Mouse (Mus musculus) left cerebral cortex, postnatal 25 days (tissue): Measurements from ENCODE around the gene Stk16. TPM values are rescaled to one million over a fixed set of nuclear protein-coding genes. Genes with fewer than 3 reads are reported as not detected.
A peak's percentile ranks its signal among the peaks of the same experiment; 100 is the strongest.

Source experiments
- DNase-seq, 2 experiments: peaks; one replicate each; pipeline ENCODE4 v3.0.0; 2022; ENCODE audit warnings: low spot score in 2 of 2, mixed read lengths in 1 of 2
- intact Hi-C: fragments of 180-260 bp; cut with DNase I; formaldehyde crosslinking; loops from one replicate; pipeline ENCODE4 v1.15.1; 2025
- total RNA-seq, 2 experiments: library from RNA; stranded (reverse); gene quantifications; 2 replicates each; pipeline ENCODE4 v1.2.3; 2021

The Stk16 gene
- total RNA-seq, 2 experiments from 2014 or later, result 92.2 to 94.4 TPM

DNA sequence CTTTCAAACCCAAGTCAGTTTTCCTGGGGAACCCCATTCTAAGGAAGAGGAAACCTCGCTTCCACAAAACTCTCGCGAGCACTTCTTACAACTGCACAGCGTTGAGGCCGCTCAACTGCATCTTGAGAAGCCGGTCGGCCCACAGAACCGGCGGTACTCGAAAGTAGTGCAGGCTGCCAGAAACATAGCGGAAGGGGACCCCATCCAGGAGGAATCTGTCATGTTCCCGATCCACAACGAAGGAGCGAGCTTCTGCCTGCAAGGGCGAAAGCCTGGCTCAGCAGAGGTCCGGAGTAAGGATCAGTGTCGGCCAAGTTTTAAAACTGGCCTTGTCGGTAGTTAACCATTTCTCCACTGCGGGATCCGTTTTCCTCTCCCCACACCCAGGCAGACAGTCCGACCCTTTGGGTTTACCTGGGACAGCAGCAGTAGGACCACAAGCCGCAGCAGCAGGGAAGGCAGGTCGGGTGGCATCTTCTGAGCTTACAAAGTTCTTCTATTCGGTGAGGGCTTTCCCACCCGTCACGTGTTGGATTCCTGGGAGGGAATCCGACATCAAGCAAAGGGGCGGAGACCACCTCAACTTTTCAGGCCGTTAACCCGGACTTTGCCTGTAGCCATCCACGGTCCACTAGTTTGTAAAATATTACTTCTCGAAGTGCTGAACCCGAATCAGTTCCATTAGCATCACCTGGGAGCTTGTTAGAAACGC lies 1.5 kb upstream of the Stk16 start:
- no peak for DNase-seq
- intact Hi-C loops, result no loop called here

GRCm38 (mm10) chr1:75211141-75211708 lies 587 bp downstream of the Stk16 start:
- intact Hi-C loops, result loop anchor here (2.0 kb wide), 2 partner anchors 18 to 26 kb away; partner anchors contain the start of genes Ankzf1, Atg9a and Dnajb2
- no peak for DNase-seq

DNA sequence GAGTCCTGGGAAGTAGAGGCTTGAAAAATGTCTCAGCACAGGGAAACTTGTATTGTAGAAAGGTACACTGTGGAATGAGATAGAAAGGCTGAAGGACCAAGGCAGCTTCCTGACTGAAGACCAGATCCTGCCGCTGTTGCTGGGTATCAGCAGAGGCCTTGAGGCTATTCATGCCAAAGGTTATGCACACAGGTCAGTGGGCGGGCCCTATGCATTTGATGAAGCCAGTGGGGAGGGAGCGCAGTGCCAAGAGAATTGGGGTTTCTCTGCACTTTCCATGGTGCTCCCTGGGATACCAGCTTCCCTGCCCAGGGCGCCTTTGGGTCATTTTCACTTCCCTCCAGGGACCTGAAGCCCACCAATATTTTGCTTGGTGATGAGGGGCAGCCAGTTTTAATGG lies 1.9 kb downstream of the Stk16 start:
- intact Hi-C loops, result no loop called here
- no peak for DNase-seq

DNA sequence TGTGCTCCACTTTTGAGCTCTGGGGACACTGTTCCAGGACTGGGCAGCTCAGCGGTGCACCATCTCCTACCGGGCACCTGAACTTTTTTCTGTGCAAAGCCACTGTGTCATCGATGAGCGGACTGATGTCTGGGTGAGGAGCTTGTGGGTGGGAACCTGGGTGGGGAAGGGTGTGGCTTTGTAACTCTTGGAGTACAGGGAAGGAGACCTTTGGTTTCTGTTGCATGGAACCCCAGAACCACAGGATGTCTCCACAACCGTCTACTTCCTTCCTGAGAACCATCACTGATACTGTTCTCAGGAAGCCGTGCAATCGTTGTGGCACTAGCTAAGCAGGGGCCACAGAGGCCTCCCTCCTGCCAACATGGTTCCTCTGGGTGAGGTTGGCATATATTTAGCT lies 2.5 kb downstream of the Stk16 start:
- intact Hi-C loops, result no loop called here
- no peak for DNase-seq

GRCm38 (mm10) chr1:75214442-75214841 lies 3.8 kb downstream of the Stk16 start:
- intact Hi-C loops, result no loop called here
- no peak for DNase-seq

DNA sequence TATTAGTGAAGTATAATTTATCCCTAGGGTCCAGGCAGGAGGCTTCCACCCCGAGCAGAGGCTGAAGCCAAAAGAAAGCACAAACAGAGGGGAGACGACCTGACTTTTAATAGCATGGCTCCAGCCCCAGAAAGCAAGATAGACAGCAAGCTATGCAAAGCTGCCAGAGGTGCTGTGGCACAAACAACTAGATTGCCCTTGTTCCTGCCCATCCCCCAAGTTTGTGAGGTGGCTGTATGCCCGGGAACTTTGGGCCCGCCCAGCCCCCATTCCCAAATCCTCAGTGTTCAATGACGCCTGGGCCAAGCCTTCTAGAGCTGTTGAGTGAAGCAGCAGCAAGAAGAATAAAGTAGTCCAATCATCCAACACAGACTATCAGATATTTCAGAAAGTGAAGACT lies 4.2 kb downstream of the Stk16 start:
- intact Hi-C loops, result no loop called here
- DNase-seq, result peak; percentile 41 to 69

DNA sequence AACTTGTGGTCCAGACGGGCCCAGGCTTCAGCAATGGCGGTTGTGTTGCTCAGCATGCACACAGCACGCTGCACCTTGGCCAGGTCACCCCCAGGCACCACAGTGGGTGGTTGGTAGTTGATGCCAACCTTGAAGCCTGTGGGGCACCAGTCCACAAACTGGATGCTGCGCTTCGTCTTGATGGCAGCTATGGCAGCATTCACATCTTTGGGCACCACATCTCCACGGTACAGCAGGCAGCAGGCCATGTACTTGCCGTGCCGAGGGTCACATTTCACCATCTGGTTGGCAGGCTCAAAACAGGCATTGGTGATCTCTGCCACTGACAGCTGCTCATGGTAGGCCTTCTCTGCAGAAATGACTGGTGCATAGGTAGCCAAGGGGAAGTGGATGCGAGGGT lies 5.1 kb downstream of the Stk16 start:
- intact Hi-C loops, result no loop called here
- DNase-seq, result no peak

DNA sequence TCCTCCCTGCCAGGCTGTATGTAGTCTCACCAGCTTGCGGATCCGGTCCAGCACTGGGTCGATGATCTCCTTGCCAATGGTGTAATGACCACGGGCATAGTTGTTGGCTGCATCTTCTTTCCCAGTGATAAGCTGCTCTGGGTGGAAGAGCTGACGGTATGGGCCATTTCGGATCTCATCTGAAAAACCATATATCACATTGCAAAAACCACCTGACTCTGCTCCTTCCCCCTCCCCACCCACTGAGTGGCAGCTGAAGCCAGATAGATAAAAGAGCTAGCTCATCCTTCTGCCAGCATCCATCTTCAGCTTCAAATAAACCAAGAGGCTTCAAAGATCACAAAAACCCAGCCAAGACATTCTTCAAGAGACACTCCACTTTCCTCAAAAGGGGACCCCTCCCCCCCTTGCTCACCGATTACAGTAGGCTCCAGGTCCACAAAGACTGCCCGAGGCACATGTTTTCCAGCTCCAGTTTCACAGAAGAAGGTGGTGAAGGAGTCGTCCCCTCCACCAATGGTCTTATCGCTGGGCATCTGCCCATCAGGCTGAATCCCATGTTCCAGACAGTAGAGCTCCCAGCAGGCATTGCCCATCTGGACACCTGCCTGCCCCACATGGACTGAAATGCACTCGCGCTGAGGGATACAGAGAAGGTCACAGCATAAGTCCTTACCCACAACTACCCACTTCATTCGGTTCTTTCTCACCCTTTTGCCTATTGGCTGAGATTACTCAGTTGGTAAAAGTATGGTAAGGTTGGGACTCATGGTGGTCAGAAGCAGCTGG lies 6.4 kb downstream of the Stk16 start:
- DNase-seq, result no peak
- intact Hi-C loops, result no loop called here

GRCm38 (mm10) chr1:75217893-75218226 lies 7.2 kb downstream of the Stk16 start:
- DNase-seq, result peak; percentile 38 to 65
- intact Hi-C loops, result no loop called here

- peak; percentile 69 to 89 for DNase-seq
- intact Hi-C loops, result loop anchor here (1.0 kb wide), 1 partner anchor 18 kb away; the partner anchor contains the start of gene Dnajb2
Measured at GRCm38 (mm10) chr1:75218227-75219001, 7.8 kb downstream of the Stk16 start.

DNA sequence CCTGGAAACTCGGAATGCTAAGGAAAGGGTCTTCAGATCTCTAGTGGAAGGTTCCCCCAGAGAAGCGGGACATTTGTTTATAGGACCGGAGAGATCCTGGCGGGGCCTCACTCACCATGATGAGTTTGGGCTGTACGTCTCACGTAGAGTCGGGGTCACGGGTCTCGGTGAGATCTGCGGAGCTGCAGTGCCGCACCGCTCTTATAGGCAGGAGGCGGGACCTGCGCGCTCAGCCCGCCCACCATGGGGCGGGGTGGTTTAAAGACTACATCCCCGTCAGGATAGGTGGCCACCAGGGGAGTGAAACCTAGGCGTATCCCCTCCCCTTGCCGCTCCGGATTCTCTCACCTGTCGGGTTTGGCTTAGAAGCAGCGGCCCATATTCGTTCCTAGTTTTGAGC lies 8.4 kb downstream of the Stk16 start:
- DNase-seq, result peak; percentile 90 to 96
- intact Hi-C loops, result loop anchor here (1.0 kb wide), 1 partner anchor 17 kb away; the partner anchor contains the start of gene Dnajb2

- intact Hi-C loops, result loop anchor here (1.0 kb wide), 1 partner anchor 17 kb away; the partner anchor contains the start of gene Dnajb2
- no peak for DNase-seq
Measured at GRCm38 (mm10) chr1:75219531-75219930, 8.9 kb downstream of the Stk16 start, which contains the start of gene Tuba4a. Tuba4a (minus strand) TSS chr1:75219865.

DNA sequence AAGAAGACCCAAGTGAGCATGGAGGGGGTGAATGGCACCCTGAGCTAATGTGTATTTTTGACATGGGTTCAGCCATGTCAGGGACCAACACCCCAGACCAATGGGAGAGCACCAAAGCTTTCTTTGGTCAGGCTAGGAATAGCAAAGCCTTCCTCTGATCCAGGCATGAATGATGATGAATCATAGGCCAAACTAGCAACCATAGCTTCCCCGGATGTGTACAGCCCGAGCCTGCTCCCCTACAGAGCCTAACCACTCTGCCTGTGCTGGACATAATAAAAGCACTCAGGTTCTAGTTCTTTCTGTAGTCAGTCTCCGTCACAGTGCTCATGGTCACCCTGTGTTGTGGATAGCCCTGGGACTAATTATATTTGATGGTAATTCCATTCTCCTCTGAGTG lies 10.9 kb downstream of the Stk16 start:
- intact Hi-C loops, result no loop called here
- DNase-seq, result no peak

- no peak for DNase-seq
- intact Hi-C loops, result no loop called here
Measured at GRCm38 (mm10) chr1:75222926-75223325, 12.3 kb downstream of the Stk16 start.

DNA sequence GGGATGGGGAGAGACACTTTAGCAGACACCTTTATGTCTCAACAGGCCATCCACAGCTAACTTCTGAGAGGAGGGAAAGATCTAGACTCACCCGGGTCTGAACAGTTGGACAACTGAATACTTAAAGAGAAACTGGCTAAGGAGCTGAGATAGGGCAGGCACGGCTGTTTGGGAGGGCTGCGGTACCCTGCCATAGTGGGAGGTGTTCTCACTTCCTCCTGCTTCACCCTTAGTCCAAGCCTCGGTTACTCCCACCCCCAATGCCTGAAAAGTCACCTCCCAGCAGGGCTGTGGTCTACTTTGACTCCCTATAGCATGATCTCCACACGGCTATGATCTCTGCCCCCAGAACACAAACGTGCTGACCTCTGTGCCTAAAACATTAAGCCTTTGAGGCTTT lies 12.9 kb downstream of the Stk16 start:
- no peak for DNase-seq
- intact Hi-C loops, result no loop called here

- DNase-seq, result no peak
- intact Hi-C loops, result no loop called here
Measured at GRCm38 (mm10) chr1:75225473-75225872, 14.8 kb downstream of the Stk16 start.

- intact Hi-C loops, result no loop called here
- DNase-seq, result no peak
Measured at GRCm38 (mm10) chr1:75226138-75226537, 15.5 kb downstream of the Stk16 start.

- DNase-seq, result no peak
- intact Hi-C loops, result no loop called here
Measured at GRCm38 (mm10) chr1:75227653-75228052, 17.0 kb downstream of the Stk16 start.

DNA sequence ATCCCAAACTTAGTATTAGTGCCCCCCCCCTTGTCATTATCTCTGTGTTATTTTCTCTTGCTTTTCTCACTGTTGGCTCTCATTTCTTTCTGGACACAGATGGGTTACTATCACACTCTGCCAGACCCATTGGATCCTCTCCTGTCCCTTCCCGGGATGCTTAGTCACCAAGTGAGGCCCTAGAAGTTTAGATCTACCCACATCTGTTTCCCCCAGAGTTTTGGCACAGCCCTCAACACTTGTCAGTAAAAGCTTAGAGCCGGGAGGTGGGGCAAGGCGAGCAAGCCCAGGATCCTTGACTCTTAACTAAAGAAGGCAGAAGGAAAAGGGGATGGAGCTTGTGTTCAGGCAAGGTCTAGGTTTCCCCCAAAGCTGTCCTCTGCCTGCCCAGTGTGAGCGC lies 18.5 kb downstream of the Stk16 start:
- DNase-seq, result no peak
- intact Hi-C loops, result no loop called here
